Mouse (Mus musculus) inflammation-experienced regulatory T-cells, adult 6 months (primary cell): Measurements from ENCODE around the gene Mthfd1. TPM values are rescaled to one million over a fixed set of nuclear protein-coding genes. Genes with fewer than 3 reads are reported as not detected.

Source experiments
- ATAC-seq: one replicate; pipeline ENCODE4 v1.8.0; 2017
- polyA plus RNA-seq, 3 experiments: library from polyadenylated mRNA; unstranded; fragments of 100-300 nt; shearing (Covaris generic); gene quantifications; one replicate each; pipeline ENCODE4 v1.2.1; 2017

Mthfd1 gene
- polyA plus RNA-seq, 3 experiments from 2014 or later: 25.9 to 29.2 (median 29.0) TPM

DNA sequence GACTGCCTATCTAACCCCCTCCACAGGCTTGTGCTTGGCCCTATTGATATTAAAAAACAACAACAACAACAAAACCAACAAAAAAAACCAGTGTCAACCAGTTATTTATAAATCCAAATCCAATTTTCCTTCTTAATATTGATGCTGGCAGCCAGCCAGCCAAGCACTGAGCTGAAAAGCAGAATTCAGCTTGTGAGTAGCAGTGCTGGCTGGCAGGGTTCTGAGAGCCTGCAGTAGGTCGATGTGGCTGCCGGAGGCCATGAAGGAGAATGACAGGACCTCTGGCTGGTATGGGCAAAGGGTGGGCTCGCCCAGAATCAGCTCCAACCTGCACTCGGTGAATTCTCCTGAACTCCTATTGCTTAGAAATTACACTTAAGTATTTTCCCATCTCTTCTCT lies 49.1 kb downstream of the Mthfd1 start:
- ATAC-seq: no peak

DNA sequence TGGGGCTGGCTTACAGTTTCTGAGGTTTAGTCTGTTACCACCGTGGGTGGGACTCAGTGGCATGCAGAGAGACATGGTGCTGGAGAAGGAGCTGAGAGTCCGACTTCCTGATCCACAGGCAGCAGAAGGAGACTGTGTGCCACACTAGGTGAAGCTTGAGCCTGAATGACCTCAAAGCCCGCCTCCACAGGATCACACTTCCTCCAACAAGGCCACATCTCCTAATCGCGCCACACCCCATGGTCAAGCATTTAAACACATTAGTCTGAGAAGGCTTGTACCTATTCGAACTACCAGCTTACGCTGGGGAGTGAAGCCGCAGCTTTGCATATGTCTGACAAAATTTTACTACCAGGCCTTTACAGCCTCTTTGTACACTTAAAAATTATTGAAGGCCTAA lies 50.0 kb downstream of the Mthfd1 start:
- no peak for ATAC-seq

DNA sequence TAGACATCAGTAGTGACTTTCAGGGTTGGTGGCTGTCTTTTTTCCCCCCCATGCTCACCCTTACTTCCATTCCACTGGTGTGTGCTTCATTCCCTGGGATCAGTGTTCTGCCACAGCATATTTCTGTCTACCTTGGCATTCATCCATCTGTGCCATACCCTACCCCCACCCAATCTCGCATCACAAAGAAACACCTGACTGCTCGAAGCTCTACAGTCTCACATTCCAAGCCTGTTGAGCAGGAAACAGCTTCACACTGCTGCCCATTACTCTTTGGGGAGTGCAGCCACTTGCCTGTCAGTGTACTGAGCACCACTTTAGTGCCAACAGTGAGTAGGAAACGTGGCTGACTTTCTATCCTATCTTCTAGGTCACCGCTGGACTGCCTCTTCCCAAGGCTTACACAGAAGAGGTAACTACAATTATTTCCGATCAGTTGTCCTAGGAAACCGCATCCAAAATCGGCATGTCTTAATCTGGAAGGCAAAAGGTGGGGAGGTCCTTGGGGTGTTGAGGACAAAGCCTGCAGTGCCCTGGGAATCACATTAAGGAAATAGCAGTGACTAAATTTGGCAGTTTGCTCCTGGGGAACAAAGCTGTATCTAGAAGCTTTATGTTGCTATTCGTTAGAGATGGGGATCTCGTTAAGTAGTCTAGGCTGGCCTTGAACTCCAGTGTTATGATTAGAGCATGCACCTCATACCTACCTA lies 51.9 kb downstream of the Mthfd1 start:
- ATAC-seq: no peak

DNA sequence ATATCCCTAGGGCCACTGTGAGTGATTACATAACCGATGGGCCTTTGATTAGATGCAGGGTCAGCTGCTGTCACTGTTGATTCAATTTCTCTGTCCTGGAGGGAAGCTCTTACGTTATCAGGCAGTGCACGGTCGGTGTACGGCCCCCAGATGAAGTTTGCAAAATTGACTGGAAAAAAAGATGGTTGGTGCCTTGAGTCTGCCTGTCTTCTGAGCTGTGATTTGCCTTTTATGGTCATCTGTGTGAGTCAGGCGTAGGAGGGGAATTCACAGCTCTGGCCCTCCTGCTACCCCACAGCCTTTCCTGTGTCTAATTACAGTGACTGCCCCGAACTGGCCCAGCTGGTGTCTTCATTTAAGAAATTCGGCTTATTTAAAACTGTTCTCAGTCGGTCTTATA lies 52.9 kb downstream of the Mthfd1 start:
- peak; percentile 94 for ATAC-seq

DNA sequence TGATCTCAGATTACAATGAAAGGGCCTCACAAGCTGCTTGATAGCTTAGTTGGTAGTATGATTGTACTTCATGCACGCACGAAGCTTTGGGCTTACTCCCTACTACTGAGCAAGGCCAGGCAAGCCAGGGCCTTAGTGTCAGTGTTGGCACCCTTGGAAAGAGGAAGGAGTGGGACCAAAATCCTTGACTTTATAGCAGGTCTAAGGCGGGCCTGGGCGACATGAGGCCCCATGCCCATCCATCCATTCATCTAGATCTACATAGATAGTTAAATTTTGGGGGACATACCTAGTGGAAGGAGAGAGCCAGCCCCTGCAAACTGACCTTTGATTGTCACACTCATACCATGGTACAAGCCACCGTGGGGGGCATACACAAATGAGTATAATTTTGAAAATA lies 53.3 kb downstream of the Mthfd1 start:
- ATAC-seq: peak; percentile 1

DNA sequence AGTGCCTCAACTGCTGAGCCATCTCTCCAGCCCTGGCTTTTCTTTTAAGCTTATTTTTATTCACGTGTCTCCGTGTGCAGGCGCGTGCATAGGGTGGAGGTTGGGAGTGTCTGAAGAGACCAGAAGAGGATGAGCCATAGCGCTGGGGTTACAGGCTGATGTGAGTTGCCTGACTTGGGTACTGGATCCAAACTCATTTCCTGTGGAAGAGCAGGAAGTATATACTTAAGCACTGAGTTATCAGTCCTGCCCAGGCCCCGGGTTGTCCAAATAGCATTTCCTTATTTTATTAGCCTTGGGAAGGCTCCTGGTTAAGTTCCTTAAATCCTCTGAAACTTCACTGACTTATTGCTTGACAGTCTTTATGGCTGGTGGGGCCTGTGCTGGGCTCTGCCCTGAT lies 54.9 kb downstream of the Mthfd1 start:
- no peak for ATAC-seq

DNA sequence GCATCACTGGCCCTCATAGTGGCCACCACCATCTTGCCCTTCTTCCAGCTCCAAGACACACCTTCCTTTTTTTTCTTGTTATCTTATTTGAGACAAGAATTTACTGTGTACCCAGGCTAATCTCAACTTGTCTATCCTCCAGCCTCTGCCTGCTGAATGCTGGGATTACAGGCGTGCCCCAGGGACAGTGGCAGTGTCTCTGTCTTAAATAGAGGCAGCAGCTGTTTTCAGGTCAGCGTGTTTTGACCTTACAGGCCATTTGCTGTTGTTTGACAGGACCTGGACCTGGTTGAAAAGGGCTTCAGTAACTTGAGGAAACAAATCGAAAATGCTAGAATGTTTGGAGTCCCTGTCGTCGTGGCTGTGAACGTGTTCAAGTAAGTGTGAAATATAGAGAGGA lies 55.5 kb downstream of the Mthfd1 start:
- no peak for ATAC-seq

DNA sequence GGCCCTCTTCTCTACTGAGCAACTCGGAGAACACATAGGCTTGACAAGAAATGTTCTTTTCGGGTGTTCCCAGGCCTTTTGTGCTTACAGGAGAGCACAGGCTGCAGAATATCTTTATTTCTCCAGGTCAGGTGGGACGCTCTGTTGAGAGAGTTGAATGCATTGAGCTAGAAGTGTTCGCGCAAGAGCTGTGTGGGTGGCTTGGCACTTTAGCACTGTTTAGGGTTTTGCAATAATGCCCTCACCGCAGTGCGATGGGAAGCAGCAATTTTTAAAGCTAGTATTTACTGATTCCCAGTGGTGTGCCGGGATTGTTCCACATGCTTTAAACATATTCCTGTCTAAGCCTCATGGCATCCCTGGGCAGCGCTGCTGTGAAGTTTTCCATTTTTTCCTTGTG lies 56.1 kb downstream of the Mthfd1 start:
- no peak for ATAC-seq

DNA sequence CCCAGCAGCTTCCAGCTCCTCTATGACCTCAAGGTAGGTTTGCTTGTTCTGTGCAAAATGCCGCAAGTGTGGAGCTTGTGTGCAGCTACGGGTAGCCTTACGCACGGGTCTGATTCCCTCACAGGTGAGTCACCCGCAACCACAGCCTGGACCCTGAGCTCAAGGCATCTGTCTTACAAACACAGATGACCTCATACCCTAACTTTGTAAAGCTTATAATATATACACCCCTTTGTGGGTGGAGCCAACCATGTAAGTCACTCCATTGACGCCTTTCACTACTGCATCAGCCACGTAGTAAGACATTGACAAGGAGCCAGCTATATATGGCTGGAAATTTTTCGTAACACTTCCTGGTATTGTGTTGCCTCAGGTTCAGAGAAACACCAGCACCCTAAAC lies 56.9 kb downstream of the Mthfd1 start:
- ATAC-seq: no peak

DNA sequence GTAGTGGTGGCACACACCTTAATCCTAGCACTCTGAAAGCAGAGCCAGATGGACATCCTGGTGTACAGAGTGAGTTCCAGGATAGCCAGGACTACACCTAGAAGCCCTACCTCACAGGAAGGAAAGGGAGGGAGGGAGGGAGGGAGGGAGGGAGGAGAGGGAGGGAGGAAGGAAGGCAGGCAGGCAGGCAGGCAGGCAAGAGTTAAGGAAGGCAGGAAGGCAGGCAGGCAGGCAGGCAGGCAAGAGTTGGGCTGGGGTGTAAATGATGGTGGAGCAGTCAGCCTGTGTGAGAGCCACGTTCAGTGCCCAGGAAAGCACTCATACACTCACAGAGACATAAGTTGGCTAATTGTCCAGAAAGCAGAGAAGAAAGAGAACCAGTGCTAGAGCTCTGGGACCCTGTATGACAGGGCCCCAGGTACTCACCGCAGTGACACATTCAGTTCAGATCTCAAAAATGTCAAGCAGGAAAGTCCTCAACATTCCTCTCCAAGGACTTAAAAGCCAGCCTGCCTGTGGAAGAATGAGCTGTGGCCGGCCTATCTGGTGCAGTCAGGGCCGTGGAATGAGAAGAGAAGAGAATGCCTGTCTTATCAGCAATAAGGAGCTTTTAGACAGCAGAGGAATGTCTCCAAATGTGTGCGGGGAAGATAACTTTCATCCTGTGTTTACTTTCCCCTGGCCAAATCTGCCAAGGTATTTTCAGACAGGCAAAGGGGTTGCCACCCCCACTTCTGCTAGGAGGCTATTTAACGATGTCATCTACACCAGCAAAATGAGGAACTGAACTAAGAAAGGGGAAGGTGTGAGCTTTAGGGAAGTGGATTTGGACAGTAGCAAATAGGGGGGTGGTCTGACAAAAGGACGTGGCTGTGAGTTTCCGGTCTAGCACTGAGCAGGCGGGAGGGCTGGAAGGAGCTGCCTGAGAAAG lies 63.4 kb downstream of the Mthfd1 start:
- ATAC-seq: no peak

DNA sequence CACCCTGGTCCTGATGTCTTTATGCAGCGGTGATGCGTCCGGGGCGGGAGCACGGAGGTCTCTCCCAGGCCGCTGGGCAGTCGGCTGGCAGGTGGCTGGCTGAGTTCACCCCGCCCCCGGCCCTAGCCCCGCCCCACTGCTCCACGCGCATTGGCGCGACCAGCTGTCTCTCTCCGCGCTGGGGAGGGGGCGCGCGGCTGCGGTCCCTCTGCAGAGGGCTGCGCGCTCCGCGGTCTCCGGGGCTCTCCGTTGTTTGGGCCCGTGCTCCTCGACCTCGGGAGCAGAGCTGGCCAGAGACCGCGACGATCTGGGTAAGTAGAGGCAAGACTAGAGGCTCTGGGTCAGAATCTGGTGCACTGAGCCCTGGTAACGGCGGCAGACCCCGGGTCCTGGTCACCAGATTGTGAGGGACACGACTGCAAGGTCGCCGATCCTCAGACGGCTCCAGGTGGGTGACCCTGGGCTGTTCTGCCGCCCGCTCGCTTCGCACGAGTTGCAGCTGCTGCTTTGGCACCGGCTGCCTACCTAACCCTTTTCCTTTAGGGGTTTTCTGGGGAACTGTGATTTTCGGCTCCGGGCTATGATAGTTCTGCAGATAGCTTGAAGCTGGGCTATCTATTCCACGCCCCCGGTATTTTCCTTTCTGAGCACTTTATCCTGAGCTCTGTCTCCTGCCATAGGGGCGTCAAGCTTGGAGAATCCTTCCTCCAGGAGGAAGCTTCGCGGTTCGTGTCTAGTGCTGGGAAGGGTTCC lies 69.8 kb downstream of the Mthfd1 start, which contains the start of gene Akap5:
TSS of gene Akap5 (plus strand) at position 213 of the 753 bp plus-strand sequence.
- ATAC-seq: peak; percentile 60

DNA sequence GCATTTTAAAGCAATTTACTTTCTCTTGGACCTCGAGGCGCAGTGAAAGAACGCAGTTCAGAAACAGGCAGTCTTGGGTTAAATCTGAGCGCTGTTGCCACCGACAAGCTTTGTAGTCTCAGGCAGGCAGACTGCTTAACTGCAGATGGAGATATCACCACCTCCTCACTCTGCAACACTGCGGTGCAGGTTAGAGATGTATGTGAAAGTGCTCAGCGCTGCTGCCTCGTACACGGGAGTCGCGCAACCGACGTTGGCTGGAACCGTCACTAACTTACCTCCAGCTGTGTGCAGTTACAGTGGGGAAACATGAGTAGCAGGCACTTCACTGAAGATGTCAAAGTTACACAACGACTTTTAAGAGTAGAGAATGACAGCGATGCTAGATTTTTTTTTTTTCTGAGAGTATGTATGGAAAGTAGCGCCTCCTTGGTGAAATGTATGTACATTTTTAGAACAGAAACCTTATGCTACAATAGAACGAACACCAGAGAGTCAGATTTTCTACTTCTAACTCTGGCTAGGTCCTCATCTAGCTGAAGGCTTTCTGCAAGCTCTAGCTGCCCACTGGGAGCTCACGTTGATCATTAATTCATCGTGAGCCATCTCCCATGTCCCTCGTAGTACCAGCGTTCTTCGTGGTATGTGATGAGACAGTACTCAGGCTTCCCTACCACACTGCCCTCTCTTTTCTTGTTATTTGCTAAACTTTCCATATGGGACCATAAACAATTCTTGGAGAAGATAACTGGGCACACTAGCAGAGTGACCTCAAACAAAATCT lies 71.5 kb downstream of the Mthfd1 start:
- no peak for ATAC-seq

DNA sequence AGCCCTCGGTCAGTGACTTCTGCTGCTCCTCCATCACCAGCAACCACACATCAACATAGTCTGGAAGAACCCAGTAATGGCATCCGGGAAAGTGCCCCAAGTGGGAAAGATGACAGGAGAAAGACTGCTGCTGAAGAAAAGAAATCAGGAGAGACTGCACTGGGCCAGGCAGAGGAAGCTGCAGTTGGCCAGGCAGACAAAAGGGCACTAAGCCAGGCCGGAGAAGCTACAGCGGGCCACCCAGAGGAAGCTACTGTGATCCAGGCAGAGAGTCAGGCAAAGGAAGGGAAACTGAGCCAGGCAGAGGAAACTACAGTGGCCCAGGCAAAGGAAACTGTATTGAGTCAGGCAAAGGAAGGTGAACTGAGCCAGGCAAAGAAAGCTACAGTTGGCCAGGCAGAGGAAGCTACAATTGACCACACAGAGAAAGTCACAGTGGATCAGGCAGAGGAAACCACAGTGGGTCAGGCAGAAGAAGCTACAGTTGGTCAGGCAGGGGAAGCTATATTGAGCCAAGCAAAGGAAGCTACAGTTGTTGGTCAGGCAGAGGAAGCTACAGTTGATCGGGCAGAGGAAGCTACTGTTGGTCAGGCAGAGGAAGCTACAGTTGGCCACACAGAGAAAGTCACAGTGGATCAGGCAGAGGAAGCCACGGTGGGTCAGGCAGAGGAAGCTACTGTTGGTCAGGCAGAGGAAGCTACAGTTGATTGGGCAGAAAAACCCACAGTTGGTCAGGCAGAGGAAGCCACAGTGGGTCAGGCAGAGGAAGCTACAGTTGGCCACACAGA lies 73.7 kb downstream of the Mthfd1 start:
- no peak for ATAC-seq

DNA sequence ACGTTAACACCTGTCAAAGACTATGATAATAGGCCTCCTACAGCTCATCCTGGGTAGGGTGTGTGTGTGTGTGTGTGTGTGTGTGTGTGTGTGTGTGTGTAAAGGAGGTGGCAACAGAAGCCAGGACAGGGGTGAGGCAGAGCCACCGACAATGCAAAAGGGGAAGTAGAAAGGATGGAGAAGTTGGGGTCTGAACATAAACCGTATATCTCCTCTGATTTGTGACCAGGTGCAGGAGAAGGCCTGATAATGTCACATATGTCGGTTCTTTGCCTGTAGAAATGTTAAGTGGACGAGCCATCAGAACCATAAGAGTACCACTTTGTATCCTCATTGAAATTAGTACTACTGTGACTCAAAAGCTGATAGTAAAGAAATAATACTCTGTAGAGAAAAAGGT lies 78.6 kb downstream of the Mthfd1 start:
- no peak for ATAC-seq

DNA sequence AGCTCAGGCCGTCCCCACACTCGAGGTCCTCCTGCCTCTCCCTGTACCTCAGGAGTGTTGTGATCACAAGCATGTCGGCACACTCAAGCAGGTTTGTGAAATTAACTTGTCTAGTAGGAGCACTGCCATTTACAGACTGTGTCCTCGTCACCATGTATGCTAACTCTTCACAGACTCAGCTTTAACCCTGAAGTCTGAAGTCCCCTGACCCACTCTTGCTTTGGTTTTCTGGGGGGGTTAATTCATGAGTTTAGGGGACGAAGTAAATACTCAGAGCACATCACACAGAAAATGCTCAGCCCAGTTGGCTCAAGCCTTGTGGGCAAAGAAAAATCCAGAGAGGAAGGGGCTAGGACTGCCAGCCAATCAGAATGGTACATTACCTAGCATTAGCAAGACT lies 80.5 kb downstream of the Mthfd1 start:
- no peak for ATAC-seq

DNA sequence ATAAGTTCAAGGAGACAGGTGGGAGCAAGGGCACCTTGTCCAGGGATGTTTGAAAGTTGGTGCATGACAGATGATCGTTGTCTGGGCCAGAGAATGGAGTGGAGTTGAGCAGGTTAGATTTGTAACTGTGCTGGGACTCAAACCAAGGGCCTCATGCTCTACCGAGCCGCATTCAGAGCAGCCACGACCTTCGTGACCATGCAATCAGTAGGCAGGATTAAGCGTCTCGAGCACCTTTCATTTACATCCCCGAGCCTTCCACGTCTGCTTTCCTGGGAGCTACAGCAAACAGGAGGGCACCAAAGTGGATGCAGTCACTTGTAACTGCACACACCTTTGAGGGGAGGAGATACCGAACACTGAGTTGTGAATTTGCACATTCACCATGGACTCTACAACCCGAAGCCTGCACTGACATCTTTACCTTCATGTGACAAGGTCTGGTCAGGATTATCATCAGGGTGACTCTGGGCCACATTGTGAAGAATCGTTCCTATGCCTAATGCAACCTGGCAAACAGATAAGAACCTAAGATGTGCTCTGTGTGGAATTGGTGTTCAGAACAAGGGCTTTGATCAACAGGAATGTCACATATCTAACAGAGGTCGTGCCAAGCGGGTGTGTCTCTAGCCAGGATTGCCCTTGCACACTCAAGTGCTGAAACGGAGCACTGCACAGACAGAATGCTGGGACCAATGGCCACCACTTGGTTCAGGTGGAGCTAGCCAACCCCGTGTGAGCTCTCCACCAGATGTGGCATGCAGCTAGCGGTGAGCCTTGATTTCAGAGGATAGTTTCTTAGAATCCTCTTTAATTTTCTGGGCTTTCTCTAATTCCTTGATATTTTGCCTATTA lies 81.2 kb downstream of the Mthfd1 start:
- ATAC-seq: no peak

DNA sequence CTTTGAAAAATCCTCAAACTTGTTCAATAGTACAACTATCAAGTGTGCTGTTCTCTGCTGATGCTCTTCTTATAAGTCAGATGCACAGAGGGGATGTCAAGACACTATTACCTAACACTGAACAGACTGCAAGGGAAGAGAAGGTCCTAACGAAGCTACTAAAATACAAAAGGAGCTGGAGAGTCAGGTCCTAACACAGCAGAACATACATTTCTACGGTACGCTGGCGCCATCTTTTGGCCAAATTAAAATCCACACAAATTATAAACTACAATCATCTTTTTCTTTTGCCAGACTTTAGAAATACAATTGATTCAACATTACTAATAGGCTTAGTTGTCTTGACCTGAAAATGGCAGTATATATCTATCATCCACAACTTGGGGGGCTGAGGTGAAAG lies 86.0 kb downstream of the Mthfd1 start:
- ATAC-seq: peak; percentile 43

DNA sequence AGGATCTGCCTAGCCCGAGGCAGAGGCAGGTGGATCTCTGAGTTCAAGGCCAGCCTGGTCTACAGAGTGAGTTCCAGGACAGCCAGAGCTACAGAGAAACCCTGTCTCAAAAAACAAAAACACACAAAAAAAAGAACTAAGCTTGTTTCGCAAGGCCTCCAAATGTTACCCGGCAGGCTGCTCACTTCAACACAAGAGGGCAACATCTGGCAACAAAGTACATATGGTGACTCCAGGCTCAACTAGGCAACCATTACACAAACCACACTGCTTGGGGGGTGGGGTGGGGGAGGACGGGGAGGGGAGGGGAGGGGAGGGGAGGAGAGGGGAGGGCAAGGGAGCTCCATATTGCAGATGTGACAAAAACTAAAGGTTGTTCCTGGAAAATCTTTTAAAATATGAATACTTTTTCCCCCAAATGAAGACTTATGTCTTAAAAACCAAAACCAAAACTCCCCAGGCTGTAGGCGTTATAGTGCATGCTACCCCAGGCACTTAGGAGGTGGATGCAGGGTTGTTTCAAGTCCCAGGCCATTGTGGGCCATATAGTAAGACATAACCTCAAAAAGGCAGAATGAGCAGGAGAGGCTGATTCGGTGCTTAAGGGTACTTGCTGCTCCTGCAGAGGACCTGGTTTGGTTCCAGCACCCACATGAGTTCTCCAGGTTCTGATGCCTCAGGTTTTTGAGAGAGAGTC lies 90.8 kb downstream of the Mthfd1 start:
- ATAC-seq: peak; percentile 84

DNA sequence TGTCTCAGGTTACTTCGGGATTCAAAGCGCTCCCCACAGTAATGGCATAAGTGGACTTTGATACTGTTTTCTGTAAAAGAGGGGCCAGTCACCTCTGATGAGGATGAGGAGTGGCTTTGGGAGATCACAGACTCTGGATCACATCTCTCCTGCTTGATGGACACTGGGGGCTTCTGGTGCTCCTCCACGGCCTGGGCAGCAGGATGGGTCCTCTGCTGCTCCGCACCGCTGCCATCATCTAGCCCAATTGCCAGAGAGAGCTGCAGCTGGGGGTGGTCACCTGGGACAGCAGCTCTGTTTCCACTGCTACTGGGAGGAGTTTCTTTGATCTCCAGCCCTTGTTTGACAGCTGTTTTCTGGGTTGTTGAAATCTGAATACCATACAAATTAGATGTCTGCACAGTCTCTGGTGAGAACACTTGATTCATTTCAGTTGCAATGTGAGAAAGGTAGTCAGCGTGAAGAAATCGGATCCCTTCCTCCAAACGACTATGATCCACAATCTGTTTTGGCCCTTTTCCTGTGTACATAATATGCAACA lies 94.7 kb downstream of the Mthfd1 start:
- ATAC-seq: no peak

DNA sequence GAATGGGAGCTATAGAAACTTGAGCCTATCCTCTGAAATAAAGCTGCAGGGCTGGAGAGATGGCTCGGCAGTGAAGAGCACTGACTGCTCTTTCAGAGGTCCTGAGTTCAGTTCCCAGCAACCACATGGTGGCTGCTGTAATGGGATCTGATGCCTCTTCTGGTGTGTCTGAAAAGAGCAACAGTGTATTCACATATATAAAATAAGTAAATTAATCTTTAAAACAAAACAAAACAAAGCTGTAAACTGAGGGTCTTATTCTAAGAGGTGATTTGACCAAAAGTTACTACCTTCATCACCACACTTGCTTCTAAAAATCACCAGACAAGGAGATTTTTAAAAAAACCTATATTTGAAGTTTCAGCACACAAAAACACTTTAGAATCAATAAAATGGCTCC lies 105.8 kb downstream of the Mthfd1 start:
- no peak for ATAC-seq
